Mouse (Mus musculus) brain, adult 2 months (tissue): ENCODE measurements around the gene Tekt4.
A peak's percentile ranks its signal among the peaks of the same experiment; 100 is the strongest.

Source experiments
- DNase-seq: peaks from one replicate; pipeline ENCODE4 v3.0.0; 2011; ENCODE audit warnings: low read depth, low spot score

Gene Tekt4

GRCm38 (mm10) chr17:25454272-25454671 lies at the start of gene Tekt4:
TSS of gene Tekt4 (plus strand) at chr17:25454615.
- DNase-seq = peak; percentile 46

- no peak for DNase-seq
Measured at GRCm38 (mm10) chr17:25405224-25405895, 49.1 kb upstream of the Tekt4 start.

- DNase-seq = peak; percentile 87
Measured at GRCm38 (mm10) chr17:25406011-25406441, 48.4 kb upstream of the Tekt4 start.

- peak; percentile 38 for DNase-seq
Measured at GRCm38 (mm10) chr17:25407352-25407751, 47.1 kb upstream of the Tekt4 start.

- no peak for DNase-seq
Measured at GRCm38 (mm10) chr17:25408302-25408999, 46.0 kb upstream of the Tekt4 start.

GRCm38 (mm10) chr17:25409621-25410020 lies 44.8 kb upstream of the Tekt4 start:
- peak; percentile 30 for DNase-seq

- DNase-seq = no peak
Measured at GRCm38 (mm10) chr17:25410180-25410579, 44.2 kb upstream of the Tekt4 start.

GRCm38 (mm10) chr17:25410786-25411185 lies 43.6 kb upstream of the Tekt4 start:
- DNase-seq = no peak

- DNase-seq = peak; percentile 75
Measured at GRCm38 (mm10) chr17:25411251-25411650, 43.2 kb upstream of the Tekt4 start.

- DNase-seq = no peak
Measured at GRCm38 (mm10) chr17:25414209-25414608, 40.2 kb upstream of the Tekt4 start.

GRCm38 (mm10) chr17:25414917-25415316 lies 39.5 kb upstream of the Tekt4 start:
- no peak for DNase-seq

- no peak for DNase-seq
Measured at GRCm38 (mm10) chr17:25415421-25415913, 38.9 kb upstream of the Tekt4 start.

GRCm38 (mm10) chr17:25416219-25416618 lies 38.2 kb upstream of the Tekt4 start:
- no peak for DNase-seq

GRCm38 (mm10) chr17:25417990-25418389 lies 36.4 kb upstream of the Tekt4 start:
- DNase-seq = peak; percentile 25

- DNase-seq = peak; percentile 79
Measured at GRCm38 (mm10) chr17:25418926-25419325, 35.5 kb upstream of the Tekt4 start.

- DNase-seq = peak; percentile 49
Measured at GRCm38 (mm10) chr17:25420998-25421397, 33.4 kb upstream of the Tekt4 start.

GRCm38 (mm10) chr17:25424526-25425080 lies 29.8 kb upstream of the Tekt4 start:
- no peak for DNase-seq

GRCm38 (mm10) chr17:25425996-25426395 lies 28.4 kb upstream of the Tekt4 start:
- DNase-seq = no peak

GRCm38 (mm10) chr17:25427441-25427840 lies 27.0 kb upstream of the Tekt4 start:
- DNase-seq = no peak

GRCm38 (mm10) chr17:25429240-25429639 lies 25.2 kb upstream of the Tekt4 start:
- DNase-seq = no peak

GRCm38 (mm10) chr17:25429886-25430285 lies 24.5 kb upstream of the Tekt4 start:
- DNase-seq = peak; percentile 66

- peak; percentile 44 for DNase-seq
Measured at GRCm38 (mm10) chr17:25430534-25430933, 23.9 kb upstream of the Tekt4 start.
